Mouse (Mus musculus) gastrocnemius, adult 18-20 months (tissue): ENCODE results near the gene Ipo9. TPM values are rescaled to one million over a fixed set of nuclear protein-coding genes. Genes with fewer than 3 reads are reported as not detected.
A peak's percentile ranks its signal among the peaks of the same experiment; 100 is the strongest.

ENCODE experiments used
- DNase-seq: peaks from one replicate; pipeline ENCODE4 v3.0.0; 2021; ENCODE audit warnings: low spot score
- long read RNA-seq, 2 experiments: library from polyadenylated mRNA; stranded (forward); transcript quantifications; one replicate each; pipeline ENCODE4 v2.0.0; 2021
- total RNA-seq, 2 experiments: library from RNA; stranded (reverse); gene quantifications; 2 replicates each; pipeline ENCODE4 v1.2.3; 2021

The Ipo9 gene
- 10 to 100 TPM; 20.5 to 26.2 TPM for total RNA-seq
- long read RNA-seq, experiment 1, full-length matches to known transcripts, result 25 of 32 reads
- long read RNA-seq, experiment 1, partial matches to known transcripts, result 2 of 32 reads
- long read RNA-seq, experiment 1, other reads (novel, unspliced or antisense), result 5 of 32 reads
- long read RNA-seq, experiment 2, full-length matches to known transcripts, result 14 of 18 reads
- long read RNA-seq, experiment 2, partial matches to known transcripts, result 1 of 18 reads
- long read RNA-seq, experiment 2, other reads (novel, unspliced or antisense), result 3 of 18 reads

GRCm38 (mm10) chr1:135429901-135430668 lies at the start of gene Ipo9:
Gene Ipo9 (minus strand): TSS chr1:135430499.
- peak; percentile 91 for DNase-seq

- DNase-seq, result no peak
These were observed 45.2 kb upstream of the Ipo9 start for GRCm38 (mm10) chr1:135475571-135475895.

- DNase-seq, result peak; percentile 53
These were observed 44.7 kb upstream of the Ipo9 start for GRCm38 (mm10) chr1:135474861-135475570.

- DNase-seq, result no peak
These were observed 42.2 kb upstream of the Ipo9 start for GRCm38 (mm10) chr1:135472536-135472935.

- no peak for DNase-seq
These were observed 41.4 kb upstream of the Ipo9 start for GRCm38 (mm10) chr1:135471742-135472141.

- DNase-seq, result no peak
These were observed 40.2 kb upstream of the Ipo9 start for GRCm38 (mm10) chr1:135470546-135470945.

- no peak for DNase-seq
These were observed 37.2 kb upstream of the Ipo9 start for GRCm38 (mm10) chr1:135467462-135467861.

- DNase-seq, result peak; percentile 50
These were observed 36.6 kb upstream of the Ipo9 start for GRCm38 (mm10) chr1:135466935-135467334.

- no peak for DNase-seq
These were observed 35.4 kb upstream of the Ipo9 start for GRCm38 (mm10) chr1:135465734-135466133.

GRCm38 (mm10) chr1:135462736-135463135 lies 32.4 kb upstream of the Ipo9 start:
- no peak for DNase-seq

- peak; percentile 46 for DNase-seq
These were observed 32.0 kb upstream of the Ipo9 start for GRCm38 (mm10) chr1:135462304-135462703.

GRCm38 (mm10) chr1:135461097-135461730 lies 30.9 kb upstream of the Ipo9 start:
- DNase-seq, result peak; percentile 72

- DNase-seq, result no peak
These were observed 30.2 kb upstream of the Ipo9 start for GRCm38 (mm10) chr1:135460521-135460920.

- no peak for DNase-seq
These were observed 27.6 kb upstream of the Ipo9 start for GRCm38 (mm10) chr1:135457860-135458259.

- no peak for DNase-seq
These were observed 22.0 kb upstream of the Ipo9 start for GRCm38 (mm10) chr1:135452259-135452658.

- no peak for DNase-seq
These were observed 21.1 kb upstream of the Ipo9 start for GRCm38 (mm10) chr1:135451419-135451818.

GRCm38 (mm10) chr1:135449876-135450275 lies 19.6 kb upstream of the Ipo9 start:
- no peak for DNase-seq

- no peak for DNase-seq
These were observed 18.6 kb upstream of the Ipo9 start for GRCm38 (mm10) chr1:135448940-135449339.

- DNase-seq, result no peak
These were observed 13.2 kb upstream of the Ipo9 start for GRCm38 (mm10) chr1:135443506-135443905.

GRCm38 (mm10) chr1:135441861-135442260 lies 11.6 kb upstream of the Ipo9 start:
- DNase-seq, result no peak

GRCm38 (mm10) chr1:135440986-135441385 lies 10.7 kb upstream of the Ipo9 start:
- DNase-seq, result no peak

GRCm38 (mm10) chr1:135438801-135439200 lies 8.5 kb upstream of the Ipo9 start:
- DNase-seq, result no peak
